Mouse (Mus musculus): ENCODE data around the gene Lnx2.

GRCm38 (mm10) chr5:147071886-147072285, 4.5 kb downstream of the Lnx2 start:
- no peak for TF ChIP-seq CTCF (conservative IDR thresholded peaks at IDR 0.05 in 1 of 2, IDR thresholded peaks at IDR 0.05 in 1 of 2; ENCODE audit: low read depth in 2 of 2, low read length in 2 of 2)
- no peak for TF ChIP-seq POLR2A (IDR thresholded peaks at IDR 0.05; ENCODE audit: low read depth, low read length)
- TF ChIP-seq SMC3 (IDR thresholded peaks at IDR 0.05; ENCODE audit: low read depth, low read length) = no peak
- no peak for TF ChIP-seq ZC3H11A (IDR thresholded peaks at IDR 0.05; ENCODE audit: low read depth, low read length)
- no peak for TF ChIP-seq JUND (conservative IDR thresholded peaks at IDR 0.05; ENCODE audit: low read depth, low read length)
- TF ChIP-seq USF1 (IDR thresholded peaks at IDR 0.05; ENCODE audit: low read depth, low read length) = no peak
- TF ChIP-seq GABPA (IDR thresholded peaks at IDR 0.05; ENCODE audit: insufficient replicate concordance, low read depth, low read length) = no peak
- no peak for TF ChIP-seq MAZ (IDR thresholded peaks at IDR 0.05; ENCODE audit: low read depth, low read length)
- no peak for TF ChIP-seq EP300 (IDR thresholded peaks at IDR 0.05; ENCODE audit: low read length)
- no peak for TF ChIP-seq ZMIZ1 (IDR thresholded peaks at IDR 0.05; ENCODE audit: low read depth, low read length)
- TF ChIP-seq MEF2A (IDR thresholded peaks at IDR 0.05; ENCODE audit: borderline replicate concordance, low read depth, low read length) = no peak
